Mouse (Mus musculus) small intestine, adult 2 months (tissue): Measurements from ENCODE around the gene Fancc. TPM values are rescaled to one million over a fixed set of nuclear protein-coding genes. Genes with fewer than 3 reads are reported as not detected.
"Not testable (repeated sequence)": the region's sequence is repeated elsewhere in the genome, so short reads cannot be mapped to it uniquely, and the experiment has no call there.

Experiments
- H3K27ac ChIP-seq: fragments of 200-500 bp; 2 replicates; pipeline ENCODE4 v1.5.1; 2012; ENCODE audit warnings: low read depth, low read length, control low read depth, inconsistent platforms; ENCODE audit not compliant: insufficient read depth
- H3K27me3 ChIP-seq: fragments of 200-500 bp; 2 replicates; pipeline ENCODE4 v1.6.1; 2012; ENCODE audit warnings: mild to moderate bottlenecking, moderate library complexity, low read length, inconsistent platforms; ENCODE audit not compliant: control insufficient read depth, insufficient read depth
- H3K36me3 ChIP-seq: fragments of 200-500 bp; 2 replicates; pipeline ENCODE4 v1.6.1; 2012; ENCODE audit warnings: mild to moderate bottlenecking, low read length, control low read depth, inconsistent platforms; ENCODE audit not compliant: control insufficient read depth, insufficient read depth
- H3K4me1 ChIP-seq: fragments of 200-500 bp; 2 replicates; pipeline ENCODE4 v1.6.1; 2012; ENCODE audit warnings: low read length, inconsistent platforms, mixed read lengths; ENCODE audit not compliant: control insufficient read depth, insufficient read depth, insufficient read length
- H3K4me3 ChIP-seq: fragments of 200-500 bp; 2 replicates; pipeline ENCODE4 v1.5.1; 2012; ENCODE audit warnings: low read depth, mild to moderate bottlenecking, control low read depth, inconsistent platforms, low read length, moderate library complexity
- CTCF ChIP-seq: fragments of 200-500 bp; IDR thresholded peaks from 2 replicates; pipeline ENCODE4 v1.5.1; 2012; ENCODE audit warnings: low read depth, mild to moderate bottlenecking, control low read depth, inconsistent platforms, low read length, moderate library complexity, mixed read lengths; ENCODE audit not compliant: insufficient replicate concordance, insufficient read length; ENCODE audit errors: extremely low read depth
- POLR2A ChIP-seq: fragments of 200-500 bp; IDR thresholded peaks from 2 replicates; pipeline ENCODE4 v1.6.1; 2012; ENCODE audit warnings: low read depth, mild to moderate bottlenecking, control low read depth, inconsistent platforms, low read length, moderate library complexity
- WGBS: fragments of 180-500 bp; shearing (Covaris S2); methylation state at CpG from one replicate; pipeline ENCODE4 v1.1.7; 2018; 5-methylcytosine and 5-hydroxymethylcytosine counted together
- polyA plus RNA-seq: library from polyadenylated mRNA; depleted of rRNA; stranded (reverse); fragments of >200 nt; gene quantifications from 2 replicates; pipeline ENCODE4 v1.2.3, GENCODE M21; 2012

Gene Fancc
- polyA plus RNA-seq, 1 experiment = 3.9 TPM

GRCm38 (mm10) chr13:63431857-63432191 is 65.3 kb downstream of the Fancc start:
- under 1% methylated on average over 5 of the region's 5 CpGs for WGBS
- Histone ChIP-seq H3K27ac (peak overlapping the region; percentile 95), H3K4me1 (no peaks in the 10 kb centered on the region; the same call in 1 of the 2 replicates), H3K4me3 (peak overlapping the region; percentile 98), H3K36me3 (no peaks in the 10 kb centered on the region), H3K27me3 (no peaks in the 10 kb centered on the region; the same call in 1 of the 2 replicates)
- TF ChIP-seq CTCF (no peak), POLR2A (no peak)

DNA sequence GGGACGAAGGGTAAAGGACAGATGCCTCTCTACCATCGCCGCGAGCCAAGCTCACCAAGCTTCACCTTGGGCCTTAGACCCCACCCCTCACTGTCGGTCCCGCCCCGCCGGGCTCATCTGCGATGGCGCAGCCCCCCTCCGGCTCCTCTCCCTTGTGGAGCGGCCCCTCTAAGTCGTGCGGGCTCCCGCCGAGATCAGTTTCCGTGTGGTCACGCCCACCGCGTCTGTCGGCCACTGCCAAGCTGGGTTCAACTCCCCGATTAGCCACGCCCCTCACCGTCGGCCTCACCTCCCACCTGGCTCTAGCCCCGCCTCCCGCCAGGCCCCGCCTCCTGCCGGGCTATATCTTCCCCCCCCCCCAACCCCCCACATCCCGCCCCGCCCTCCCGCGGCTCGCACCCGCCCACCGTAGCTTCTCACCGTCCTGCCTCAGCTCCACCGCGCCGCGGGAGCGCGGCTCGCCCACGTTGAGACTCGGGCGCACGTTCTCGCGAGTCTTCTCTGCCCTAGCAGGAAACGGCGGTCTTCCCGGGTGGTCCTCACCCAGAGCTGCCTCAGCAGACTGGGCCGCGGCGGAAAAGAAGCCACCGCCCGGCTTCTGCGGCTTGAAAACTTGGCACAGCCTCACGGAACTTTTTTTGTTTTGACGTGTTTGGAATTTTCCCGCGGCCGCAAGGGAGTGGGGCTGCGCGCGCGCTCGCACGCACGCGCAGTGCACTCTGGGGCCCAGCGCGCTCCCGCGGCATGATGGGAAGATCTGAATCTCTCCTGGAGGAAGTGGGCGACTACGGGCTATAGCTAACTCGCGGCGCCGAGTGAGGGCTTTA is 65.8 kb downstream of the Fancc start:
- TF ChIP-seq CTCF (no peak), POLR2A (peak; percentile 82)

GRCm38 (mm10) chr13:63430681-63431029 is 66.4 kb downstream of the Fancc start:
- TF ChIP-seq CTCF = no peak
- TF ChIP-seq POLR2A = no peak
- H3K4me3 ChIP-seq = peak overlapping the region; percentile 98
- no peaks in the 10 kb centered on the region; the same call in 1 of the 2 replicates for H3K4me1 ChIP-seq
- no peaks in the 10 kb centered on the region for H3K27me3 ChIP-seq
- peak overlapping the region; percentile 8; the same call in 1 of the 2 replicates for H3K27ac ChIP-seq
- H3K36me3 ChIP-seq = no peaks in the 10 kb centered on the region
- 1% methylated on average over 4 of the region's 4 CpGs for WGBS

More for the DNA sequence above, 65.8 kb downstream of the Fancc start:
- WGBS = under 1% methylated on average over 81 of the region's 82 CpGs
- no peaks in the 10 kb centered on the region; the same call in 1 of the 2 replicates for H3K27me3 ChIP-seq
- H3K27ac ChIP-seq = peak overlapping the region; percentile 95
- peak overlapping the region; percentile 98 for H3K4me3 ChIP-seq
- no peaks in the 10 kb centered on the region; the same call in 1 of the 2 replicates for H3K4me1 ChIP-seq
- H3K36me3 ChIP-seq = no peaks in the 10 kb centered on the region

GRCm38 (mm10) chr13:63430206-63430605 is 66.9 kb downstream of the Fancc start:
- Histone ChIP-seq H3K27ac (peak overlapping the region; percentile 8; the same call in 1 of the 2 replicates), H3K4me1 (no peaks in the 10 kb centered on the region; the same call in 1 of the 2 replicates), H3K4me3 (no peak overlapping the region; the same call in 1 of the 2 replicates), H3K36me3 (no peaks in the 10 kb centered on the region), H3K27me3 (no peaks in the 10 kb centered on the region)
- TF ChIP-seq CTCF (no peak), POLR2A (no peak)
- WGBS = 85% methylated on average over 9 of the region's 9 CpGs

DNA sequence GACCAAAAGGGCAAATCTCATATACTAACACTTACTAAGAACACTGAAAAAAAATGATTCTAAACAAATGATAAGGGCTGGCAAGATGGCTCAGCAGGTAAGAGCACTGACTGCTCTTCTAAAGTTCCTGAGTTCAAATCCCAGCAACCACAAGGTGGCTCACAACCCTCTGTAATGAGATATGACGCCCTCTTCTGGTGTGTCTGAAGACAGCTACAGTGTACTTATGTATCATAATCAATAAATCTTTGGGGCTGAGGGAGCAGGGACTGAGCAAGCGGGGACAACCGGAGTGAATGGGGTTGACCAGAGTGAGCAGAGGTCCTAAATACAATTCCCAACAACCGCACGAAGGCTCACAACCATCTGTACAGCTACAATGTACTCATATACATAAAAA is 68.9 kb downstream of the Fancc start:
- H3K36me3 ChIP-seq, H3K27ac ChIP-seq, H3K4me3 ChIP-seq, H3K27me3 ChIP-seq, H3K4me1 ChIP-seq: not testable (repeated sequence)
- WGBS = 90% methylated on average over 5 of the region's 5 CpGs

GRCm38 (mm10) chr13:63423060-63423459 is 74.0 kb downstream of the Fancc start:
- Histone ChIP-seq H3K27me3 (no peaks in the 10 kb centered on the region), H3K27ac (no peak overlapping the region), H3K4me1 (no peaks in the 10 kb centered on the region; the same call in 1 of the 2 replicates), H3K4me3 (no peak overlapping the region), H3K36me3 (no peaks in the 10 kb centered on the region)
- WGBS = 32% methylated on average over 2 of the region's 2 CpGs
- TF ChIP-seq CTCF (no peak), POLR2A (no peak)

- no peak for TF ChIP-seq POLR2A
- TF ChIP-seq CTCF = no peak
- Histone ChIP-seq H3K4me1 (no peaks in the 10 kb centered on the region; the same call in 1 of the 2 replicates), H3K27ac (no peak overlapping the region), H3K36me3 (no peaks in the 10 kb centered on the region), H3K27me3 (no peaks in the 10 kb centered on the region), H3K4me3 (no peak overlapping the region)
These were observed 75.9 kb downstream of the Fancc start for GRCm38 (mm10) chr13:63421225-63421624.

GRCm38 (mm10) chr13:63418148-63418547 is 78.9 kb downstream of the Fancc start:
- Histone ChIP-seq H3K36me3 (no peaks in the 10 kb centered on the region), H3K4me3 (no peak overlapping the region), H3K27me3 (no peaks in the 10 kb centered on the region), H3K4me1 (peaks cover 3% of the 10 kb centered on the region; the same call in 1 of the 2 replicates), H3K27ac (no peak overlapping the region)
- no peak for TF ChIP-seq CTCF
- TF ChIP-seq POLR2A = no peak
- WGBS = 71% methylated on average over 2 of the region's 2 CpGs
